Mouse (Mus musculus) hindbrain, postnatal 0 days (tissue): ENCODE results near the gene Vps35. TPM values are rescaled to one million over a fixed set of nuclear protein-coding genes. Genes with fewer than 3 reads are reported as not detected.

Source experiments
- ATAC-seq: fragments of 200-750 bp; cut with Nextera tagmentation; 2 replicates; pipeline ENCODE4 v1.8.0; 2017; ENCODE audit warnings: mild to moderate bottlenecking, moderate TSS enrichment, moderate library complexity
- DNase-seq: peaks from one replicate; pipeline ENCODE4 v3.0.0-alpha.2; 2015; ENCODE audit warnings: low spot score
- H3K27ac ChIP-seq: fragments of 300-500 bp; sonication (generic); 2 replicates; pipeline ENCODE4 v1.5.1; 2014; ENCODE audit warnings: mild to moderate bottlenecking
- H3K27me3 ChIP-seq: fragments of 300-500 bp; sonication (generic); 2 replicates; pipeline ENCODE4 v1.6.1; 2014; ENCODE audit warnings: low read length, mixed read lengths; ENCODE audit not compliant: insufficient read depth
- H3K36me3 ChIP-seq: fragments of 300-500 bp; sonication (generic); 2 replicates; pipeline ENCODE4 v1.6.1; 2014; ENCODE audit warnings: low read length, mixed read lengths; ENCODE audit not compliant: insufficient read depth
- H3K4me1 ChIP-seq: fragments of 300-500 bp; sonication (generic); 2 replicates; pipeline ENCODE4 v1.6.1; 2014; ENCODE audit warnings: antibody characterized with exemption, low read length, mixed read lengths; ENCODE audit not compliant: insufficient read depth
- H3K4me2 ChIP-seq: fragments of 300-500 bp; sonication (generic); 2 replicates; pipeline ENCODE4 v1.6.1; 2014; ENCODE audit warnings: low read depth, mild to moderate bottlenecking, low read length, moderate library complexity, mixed read lengths
- H3K4me3 ChIP-seq: fragments of 300-500 bp; sonication (generic); 2 replicates; pipeline ENCODE4 v1.5.1; 2014; ENCODE audit warnings: low read length
- H3K9ac ChIP-seq: fragments of 300-500 bp; sonication (generic); replicated peaks from 2 replicates; pipeline ENCODE4 v1.6.1; 2014; ENCODE audit warnings: mild to moderate bottlenecking, low read length, moderate library complexity, mixed read lengths
- H3K9me3 ChIP-seq: fragments of 300-500 bp; sonication (generic); 2 replicates; pipeline ENCODE4 v1.6.1; 2016; ENCODE audit warnings: low read length, mixed read lengths
- CTCF ChIP-seq: IDR thresholded peaks from 2 replicates; pipeline ENCODE4 v1.5.1; 2016; ENCODE audit warnings: antibody characterized with exemption, control low read depth, low read depth
- WGBS: fragments of 180-500 bp; shearing (Covaris S2); extraction: QIAGEN DNeasy Blood & Tissue Kit; methylation state at CpG from one replicate; pipeline ENCODE4 v1.1.7; 2014; 5-methylcytosine and 5-hydroxymethylcytosine counted together
- polyA plus RNA-seq: library from polyadenylated mRNA; unstranded; fragments of >200 nt; fragmentation: Nextera tagmentation; extraction: Ambion mirVana; gene quantifications from 2 replicates; pipeline ENCODE4 v1.2.1, GENCODE M21; 2015
- total RNA-seq: library from RNA; depleted of rRNA; stranded (reverse); fragments of >200 nt; gene quantifications from 2 replicates; pipeline ENCODE4 v1.2.3, GENCODE M21; 2014; rRNA removed

Gene Vps35
- 108 and 114 TPM in 2 replicates for total RNA-seq
- polyA plus RNA-seq = 151 and 153 TPM in 2 replicates

GRCm38 (mm10) chr8:85299434-85300077 lies at the start of gene Vps35, which contains the start of gene Orc6:
TSS of gene Vps35 (minus strand) at chr8:85299802.
TSS of gene Orc6 (plus strand) at chr8:85299632.
- WGBS = under 1% methylated on average over 63 of the region's 63 CpGs
- H3K4me2 ChIP-seq = peak within 1 kb of the TSS; percentile 81
- H3K27ac ChIP-seq = peak within 1 kb of the TSS; percentile 99
- 0 out of 2 replicates have a peak, but pooled peaks have one; percentile 2 for TF ChIP-seq CTCF
- H3K4me1 ChIP-seq = peaks cover 14% of the 10 kb centered on the region
- no peaks in the 10 kb centered on the region for H3K9me3 ChIP-seq
- H3K9ac ChIP-seq = peak within 1 kb of the TSS; percentile 88
- peaks cover 8% of the 10 kb centered on the region; the same call in 1 of the 2 replicates for H3K36me3 ChIP-seq
- peak; percentile 99 for ATAC-seq
- DNase-seq = peak; percentile 99
- H3K4me3 ChIP-seq = peak within 1 kb of the TSS; percentile 93
- H3K27me3 ChIP-seq = no peaks in the 10 kb centered on the region

GRCm38 (mm10) chr8:85339871-85340573 lies 40.4 kb upstream of the Vps35 start:
- H3K4me2 ChIP-seq = no peak overlapping the region
- peak; percentile 27 for DNase-seq

GRCm38 (mm10) chr8:85337681-85338080 lies 38.1 kb upstream of the Vps35 start:
- ATAC-seq (no peak), DNase-seq (no peak)
- Histone ChIP-seq H3K27me3 (no peaks in the 10 kb centered on the region), H3K4me1 (no peaks in the 10 kb centered on the region), H3K4me3 (no peak overlapping the region), H3K36me3 (no peaks in the 10 kb centered on the region), H3K27ac (no peak overlapping the region), H3K9ac (no peak overlapping the region), H3K4me2 (no peak overlapping the region), H3K9me3 (no peaks in the 10 kb centered on the region)
- no peak for TF ChIP-seq CTCF
- 79% methylated on average over 4 of the region's 4 CpGs for WGBS

More at GRCm38 (mm10) chr8:85339871-85340573, 40.4 kb upstream of the Vps35 start:
- Histone ChIP-seq H3K27me3 (no peaks in the 10 kb centered on the region), H3K9ac (no peak overlapping the region), H3K9me3 (no peaks in the 10 kb centered on the region), H3K4me1 (no peaks in the 10 kb centered on the region), H3K27ac (0 out of 2 replicates have a peak overlapping the region, but pooled peaks have one; percentile 41), H3K36me3 (no peaks in the 10 kb centered on the region), H3K4me3 (no peak overlapping the region)
- TF ChIP-seq CTCF = no peak
- ATAC-seq = peak; percentile 49; the same call in 1 of the 2 replicates
- 63% methylated on average over 5 of the region's 5 CpGs for WGBS

DNA sequence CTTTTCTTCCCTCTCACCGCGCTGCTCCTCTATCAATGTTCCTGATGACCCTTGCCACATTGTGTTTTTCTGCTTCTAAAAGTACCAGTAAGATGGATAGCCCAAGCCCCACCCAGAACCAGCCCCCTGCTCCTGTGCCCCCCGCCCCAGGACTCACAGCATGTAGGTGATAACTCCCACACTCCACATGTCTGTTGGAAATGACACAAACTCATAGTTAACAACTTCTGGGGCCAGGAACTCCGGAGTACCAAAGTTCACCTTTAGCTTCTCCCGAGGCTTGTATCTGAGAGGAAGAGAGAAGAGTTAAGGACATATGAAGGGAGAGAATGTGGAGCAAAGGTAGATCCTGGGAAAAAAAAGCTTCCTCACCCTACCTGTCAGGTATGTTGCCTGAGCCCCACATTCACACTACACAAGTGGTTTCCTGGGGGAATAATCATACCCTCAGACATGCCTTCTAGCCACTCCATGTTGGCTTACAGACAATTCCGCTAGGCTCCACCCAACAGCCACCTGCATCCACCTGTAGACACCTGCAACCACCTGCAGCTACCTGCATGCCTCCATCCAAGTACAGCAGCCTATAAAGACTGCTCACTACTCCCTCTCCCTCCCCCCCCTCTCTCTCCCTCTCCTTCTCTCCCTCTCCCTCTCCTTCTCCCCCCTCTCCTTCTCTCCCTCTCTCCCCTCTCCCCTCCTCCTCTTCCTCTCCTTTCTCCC lies 36.8 kb upstream of the Vps35 start:
- TF ChIP-seq CTCF = no peak
- 83% methylated on average over 6 of the region's 6 CpGs for WGBS
- Histone ChIP-seq H3K4me1 (no peaks in the 10 kb centered on the region), H3K9me3 (no peaks in the 10 kb centered on the region), H3K36me3 (no peaks in the 10 kb centered on the region), H3K27me3 (no peaks in the 10 kb centered on the region), H3K4me3 (no peak overlapping the region), H3K27ac (no peak overlapping the region), H3K4me2 (no peak overlapping the region), H3K9ac (no peak overlapping the region)
- ATAC-seq (no peak), DNase-seq (no peak)

- Histone ChIP-seq H3K9me3 (no peaks in the 10 kb centered on the region), H3K4me1 (no peaks in the 10 kb centered on the region), H3K27ac (no peak overlapping the region), H3K36me3 (no peaks in the 10 kb centered on the region), H3K9ac (no peak overlapping the region), H3K4me2 (no peak overlapping the region), H3K27me3 (no peaks in the 10 kb centered on the region), H3K4me3 (no peak overlapping the region)
- TF ChIP-seq CTCF = no peak
- DNase-seq = no peak
- ATAC-seq = no peak
Measured at GRCm38 (mm10) chr8:85335105-85335504, 35.5 kb upstream of the Vps35 start.

DNA sequence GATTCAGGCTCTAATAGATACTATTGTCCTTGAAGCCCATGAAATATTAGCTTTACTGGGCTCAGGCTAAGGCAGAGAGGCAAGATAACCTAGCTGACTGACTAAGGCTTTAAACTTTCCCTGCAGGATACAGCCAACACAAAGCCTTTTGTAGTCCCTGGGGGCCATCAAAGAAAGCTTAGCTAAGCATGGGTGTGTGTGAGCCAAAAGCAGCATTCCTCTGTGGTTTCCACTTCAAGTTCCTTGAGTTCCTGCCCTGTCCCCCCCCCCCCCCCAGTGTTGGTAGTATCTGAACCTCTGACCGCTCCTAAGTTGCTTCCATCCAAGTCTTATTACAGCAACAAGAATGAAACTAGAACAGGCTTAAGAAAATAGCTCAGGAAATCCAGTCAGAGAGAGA lies 29.9 kb upstream of the Vps35 start:
- H3K27ac ChIP-seq = no peak overlapping the region
- ATAC-seq = no peak
- TF ChIP-seq CTCF = no peak
- H3K36me3 ChIP-seq = no peaks in the 10 kb centered on the region
- H3K9ac ChIP-seq = no peak overlapping the region
- H3K27me3 ChIP-seq = no peaks in the 10 kb centered on the region
- no peak overlapping the region for H3K4me2 ChIP-seq
- DNase-seq = no peak
- no peaks in the 10 kb centered on the region for H3K4me1 ChIP-seq
- H3K4me3 ChIP-seq = no peak overlapping the region
- WGBS = 69% methylated on average over 1 of the region's 1 CpGs
- H3K9me3 ChIP-seq = no peaks in the 10 kb centered on the region
